Mouse (Mus musculus): ENCODE results near the gene Ice2. TPM values are rescaled to one million over a fixed set of nuclear protein-coding genes. Genes with fewer than 3 reads are reported as not detected.
A peak's percentile ranks its signal among the peaks of the same experiment; 100 is the strongest.

The Ice2 gene
- polyA plus RNA-seq, 1 experiment from 2014 or later = 7.3 TPM

- Histone ChIP-seq H3K27ac (ENCODE audit: low read length) (no peak overlapping the region), H3K27me3 (replicated peaks; ENCODE audit: insufficient read depth, low read length) (no peaks in the 10 kb centered on the region), H3K36me3 (ENCODE audit: insufficient read depth, low read length) (no peaks in the 10 kb centered on the region), H3K4me2 (replicated peaks; ENCODE audit: low read depth, low read length) (no peak overlapping the region), H3K9ac (replicated peaks; ENCODE audit: low read depth) (no peak overlapping the region), H3K9me3 (ENCODE audit: low read length) (no peaks in the 10 kb centered on the region), H3K4me1 (ENCODE audit: insufficient read depth, low read depth, low read length) (no peaks in the 10 kb centered on the region), H3K4me3 (ENCODE audit: low read depth, low read length) (no peak overlapping the region)
- DNase-seq (ENCODE audit: low spot score) (no peak), ATAC-seq (no peak)
- WGBS = 51% methylated on average over 4 of the region's 4 CpGs
- TF ChIP-seq EP300 (IDR thresholded peaks at IDR 0.05) (no peak), CTCF (IDR thresholded peaks at IDR 0.05) (no peak)
Measured at GRCm38 (mm10) chr9:69387296-69387695, 10.4 kb upstream of the Ice2 start.

- H3K36me3 ChIP-seq (ENCODE audit: insufficient read depth, low read length) = no peaks in the 10 kb centered on the region
- no peak for DNase-seq (ENCODE audit: low spot score)
- no peak overlapping the region for H3K4me3 ChIP-seq (ENCODE audit: low read depth, low read length)
- no peak for ATAC-seq
- no peaks in the 10 kb centered on the region for H3K9me3 ChIP-seq (ENCODE audit: low read length)
- H3K4me1 ChIP-seq (ENCODE audit: insufficient read depth, low read depth, low read length) = no peaks in the 10 kb centered on the region
- no peak for TF ChIP-seq CTCF (IDR thresholded peaks at IDR 0.05)
- TF ChIP-seq EP300 (IDR thresholded peaks at IDR 0.05) = no peak
- no peak overlapping the region for H3K9ac ChIP-seq (replicated peaks; ENCODE audit: low read depth)
- H3K27me3 ChIP-seq (replicated peaks; ENCODE audit: insufficient read depth, low read length) = no peaks in the 10 kb centered on the region
- no peak overlapping the region for H3K27ac ChIP-seq (ENCODE audit: low read length)
- no peak overlapping the region for H3K4me2 ChIP-seq (replicated peaks; ENCODE audit: low read depth, low read length)
- 72% methylated on average over 4 of the region's 4 CpGs for WGBS
Measured at GRCm38 (mm10) chr9:69390631-69391030, 7.1 kb upstream of the Ice2 start.

- no peak for DNase-seq (ENCODE audit: low spot score)
- H3K9me3 ChIP-seq (ENCODE audit: low read length) = no peaks in the 10 kb centered on the region
Measured at GRCm38 (mm10) chr9:69394234-69394633, 3.5 kb upstream of the Ice2 start.

GRCm38 (mm10) chr9:69397432-69397759 lies 310 bp upstream of the Ice2 start:
- Histone ChIP-seq H3K36me3 (ENCODE audit: insufficient read depth, low read length) (no peaks in the 10 kb centered on the region), H3K4me1 (ENCODE audit: insufficient read depth, low read depth, low read length) (peaks cover 6% of the 10 kb centered on the region; the same call in 1 of the 2 replicates), H3K9me3 (ENCODE audit: low read length) (no peaks in the 10 kb centered on the region), H3K4me2 (replicated peaks; ENCODE audit: low read depth, low read length) (peak overlapping the region; percentile 87), H3K9ac (replicated peaks; ENCODE audit: low read depth) (peak overlapping the region; percentile 99), H3K27ac (ENCODE audit: low read length) (no peak overlapping the region), H3K4me3 (ENCODE audit: low read depth, low read length) (peak overlapping the region; percentile 90), H3K27me3 (replicated peaks; ENCODE audit: insufficient read depth, low read length) (no peaks in the 10 kb centered on the region)
- TF ChIP-seq CTCF (IDR thresholded peaks at IDR 0.05) (no peak), EP300 (IDR thresholded peaks at IDR 0.05) (no peak)
- WGBS = 47% methylated on average over 2 of the region's 2 CpGs
- DNase-seq (ENCODE audit: low spot score) (no peak), ATAC-seq (peak; percentile 21)

More at GRCm38 (mm10) chr9:69394234-69394633, 3.5 kb upstream of the Ice2 start:
- TF ChIP-seq EP300 (IDR thresholded peaks at IDR 0.05) = no peak
- no peak for TF ChIP-seq CTCF (IDR thresholded peaks at IDR 0.05)
- WGBS = 80% methylated on average over 5 of the region's 5 CpGs
- Histone ChIP-seq H3K4me3 (ENCODE audit: low read depth, low read length) (no peak overlapping the region), H3K27ac (ENCODE audit: low read length) (no peak overlapping the region), H3K9ac (replicated peaks; ENCODE audit: low read depth) (no peak overlapping the region), H3K36me3 (ENCODE audit: insufficient read depth, low read length) (no peaks in the 10 kb centered on the region), H3K4me2 (replicated peaks; ENCODE audit: low read depth, low read length) (no peak overlapping the region), H3K4me1 (ENCODE audit: insufficient read depth, low read depth, low read length) (peaks cover 6% of the 10 kb centered on the region; the same call in 1 of the 2 replicates), H3K27me3 (replicated peaks; ENCODE audit: insufficient read depth, low read length) (no peaks in the 10 kb centered on the region)
- ATAC-seq = no peak

- DNase-seq (ENCODE audit: low spot score) (peak; percentile 8), ATAC-seq (peak; percentile 42)
- peak overlapping the region; percentile 87 for H3K4me2 ChIP-seq (replicated peaks; ENCODE audit: low read depth, low read length)
- peak overlapping the region; percentile 99 for H3K9ac ChIP-seq (replicated peaks; ENCODE audit: low read depth)
- no peaks in the 10 kb centered on the region for H3K9me3 ChIP-seq (ENCODE audit: low read length)
- TF ChIP-seq CTCF (IDR thresholded peaks at IDR 0.05) = no peak
- TF ChIP-seq EP300 (IDR thresholded peaks at IDR 0.05) = no peak
- H3K27me3 ChIP-seq (replicated peaks; ENCODE audit: insufficient read depth, low read length) = no peaks in the 10 kb centered on the region
- H3K36me3 ChIP-seq (ENCODE audit: insufficient read depth, low read length) = no peaks in the 10 kb centered on the region
- peaks cover 6% of the 10 kb centered on the region; the same call in 1 of the 2 replicates for H3K4me1 ChIP-seq (ENCODE audit: insufficient read depth, low read depth, low read length)
- WGBS = 6% methylated on average over 10 of the region's 10 CpGs
- peak overlapping the region; percentile 91 for H3K27ac ChIP-seq (ENCODE audit: low read length)
- peak overlapping the region; percentile 90 for H3K4me3 ChIP-seq (ENCODE audit: low read depth, low read length)
Measured at GRCm38 (mm10) chr9:69398453-69398850, 746 bp downstream of the Ice2 start.

GRCm38 (mm10) chr9:69404671-69405070 lies 7.0 kb downstream of the Ice2 start:
- Histone ChIP-seq H3K4me1 (ENCODE audit: insufficient read depth, low read depth, low read length) (no peaks in the 10 kb centered on the region), H3K27me3 (replicated peaks; ENCODE audit: insufficient read depth, low read length) (no peaks in the 10 kb centered on the region), H3K36me3 (ENCODE audit: insufficient read depth, low read length) (0 out of 2 replicates have a peak, but pooled peaks cover 3% of the 10 kb centered on the region), H3K4me2 (replicated peaks; ENCODE audit: low read depth, low read length) (no peak overlapping the region), H3K9me3 (ENCODE audit: low read length) (no peaks in the 10 kb centered on the region), H3K27ac (ENCODE audit: low read length) (no peak overlapping the region), H3K9ac (replicated peaks; ENCODE audit: low read depth) (no peak overlapping the region), H3K4me3 (ENCODE audit: low read depth, low read length) (no peak overlapping the region)
- no peak for ATAC-seq
- DNase-seq (ENCODE audit: low spot score) = no peak
- TF ChIP-seq EP300 (IDR thresholded peaks at IDR 0.05) (no peak), CTCF (IDR thresholded peaks at IDR 0.05) (no peak)
- WGBS = 80% methylated on average over 6 of the region's 6 CpGs

- Histone ChIP-seq H3K9ac (replicated peaks; ENCODE audit: low read depth) (no peak overlapping the region), H3K27ac (ENCODE audit: low read length) (no peak overlapping the region), H3K9me3 (ENCODE audit: low read length) (no peaks in the 10 kb centered on the region), H3K27me3 (replicated peaks; ENCODE audit: insufficient read depth, low read length) (no peaks in the 10 kb centered on the region), H3K4me2 (replicated peaks; ENCODE audit: low read depth, low read length) (no peak overlapping the region), H3K36me3 (ENCODE audit: insufficient read depth, low read length) (peaks cover 15% of the 10 kb centered on the region), H3K4me1 (ENCODE audit: insufficient read depth, low read depth, low read length) (no peaks in the 10 kb centered on the region), H3K4me3 (ENCODE audit: low read depth, low read length) (no peak overlapping the region)
- no peak for ATAC-seq
- 97% methylated on average over 1 of the region's 1 CpGs for WGBS
- TF ChIP-seq CTCF (IDR thresholded peaks at IDR 0.05) (peak; percentile 76), EP300 (IDR thresholded peaks at IDR 0.05) (no peak)
- DNase-seq (ENCODE audit: low spot score) = peak; percentile 77
Measured at GRCm38 (mm10) chr9:69419476-69419875, 21.8 kb downstream of the Ice2 start.
